Mouse (Mus musculus) frontal cortex, postnatal 25 days (tissue): Measurements from ENCODE around the gene 4930486L24Rik.
"Not testable (repeated sequence)": the region's sequence is repeated elsewhere in the genome, so short reads cannot be mapped to it uniquely, and the experiment has no call there.

Experiments used
- DNase-seq, 2 experiments: peaks; one replicate each; pipeline ENCODE4 v3.0.0; 2022; ENCODE audit warnings: low spot score in 2 of 2

Gene 4930486L24Rik

DNA sequence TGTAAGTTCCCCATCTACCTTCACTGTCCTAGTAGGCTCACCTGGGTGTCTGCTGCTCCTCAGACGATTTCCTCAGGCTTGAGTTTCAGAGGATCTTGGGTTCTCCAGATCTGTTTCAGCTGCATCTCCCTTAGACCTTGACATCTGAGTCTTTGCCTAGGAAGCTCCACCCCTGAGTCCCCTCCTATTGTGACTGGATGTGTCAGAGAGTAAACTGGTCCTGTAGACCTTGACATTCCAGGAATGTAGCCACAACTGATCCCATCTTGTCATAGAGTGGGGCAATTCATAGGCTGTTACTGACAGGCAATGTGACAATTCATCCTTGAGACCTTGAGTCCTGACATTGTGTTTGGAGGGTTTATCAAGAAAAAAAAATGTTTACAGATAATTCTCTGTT lies at the start of gene 4930486L24Rik:
4930486L24Rik (minus strand) TSS at position 195 of the 400 bp plus-strand sequence.
- DNase-seq: no peak

DNA sequence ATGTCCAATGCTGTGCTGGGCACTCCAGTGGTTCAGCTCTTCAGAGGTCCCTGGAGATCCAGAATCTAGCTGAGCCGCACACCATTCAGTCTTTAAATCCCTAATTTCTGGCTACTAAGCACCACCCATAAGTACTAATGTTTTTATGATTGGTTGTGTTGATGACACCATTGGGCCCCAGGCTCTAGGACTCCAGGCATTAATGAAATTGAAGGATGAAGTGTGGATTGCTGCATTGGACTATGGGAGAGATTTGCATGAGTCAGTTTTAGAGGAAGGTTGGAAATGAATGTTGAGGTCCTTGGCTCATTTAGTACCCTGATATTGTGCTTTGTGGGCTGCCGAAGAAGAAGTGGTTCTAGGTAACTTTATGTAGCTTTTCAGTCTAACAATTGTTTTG lies 40.5 kb upstream of the 4930486L24Rik start, which contains the start of gene Tpbpb:
Tpbpb (minus strand) TSS at position 101 of the 400 bp plus-strand sequence.
- not testable (repeated sequence) for DNase-seq

DNA sequence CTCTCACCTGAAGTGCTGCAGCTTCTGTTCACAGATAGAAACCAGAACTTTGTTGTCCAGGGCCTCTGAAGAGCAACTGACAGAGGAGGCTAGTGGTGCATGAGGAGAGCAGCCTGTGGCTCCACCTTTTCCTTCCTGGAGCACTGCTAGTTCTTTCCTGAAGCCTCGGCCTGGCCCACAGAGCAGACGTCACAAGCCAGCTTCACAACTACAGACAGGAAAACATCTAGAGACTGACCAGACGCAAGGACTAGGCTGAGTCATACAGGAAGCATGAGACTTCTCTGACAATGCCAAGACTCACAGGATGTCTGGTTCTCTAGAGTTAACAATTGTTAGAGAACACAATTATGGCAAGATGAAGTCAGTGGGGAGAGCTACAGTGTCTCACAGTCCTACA lies 33.1 kb upstream of the 4930486L24Rik start, which contains the start of gene Ctla2b:
Ctla2b (minus strand) TSS at position 120 of the 400 bp plus-strand sequence.
- no peak for DNase-seq

DNA sequence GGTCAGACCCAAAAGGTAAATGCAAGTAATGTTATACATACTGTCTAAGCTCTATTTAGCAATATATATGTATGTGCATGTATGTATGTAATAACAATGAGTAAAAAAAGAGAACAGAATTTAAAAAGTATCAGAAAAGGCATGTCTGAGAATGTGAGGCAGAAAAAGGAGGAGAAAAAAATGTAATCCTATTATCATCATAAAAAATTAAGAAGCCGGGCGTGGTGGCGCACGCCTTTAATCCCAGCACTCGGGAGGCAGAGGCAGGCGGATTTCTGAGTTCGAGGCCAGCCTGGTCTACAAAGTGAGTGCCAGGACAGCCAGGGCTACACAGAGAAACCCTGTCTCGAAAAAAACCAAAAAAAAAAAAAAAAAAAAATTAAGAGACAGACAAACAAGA lies 32.5 kb upstream of the 4930486L24Rik start, which contains the start of gene Gm49392:
Gm49392 (minus strand) TSS at position 101 of the 400 bp plus-strand sequence.
- not testable (repeated sequence) for DNase-seq

DNA sequence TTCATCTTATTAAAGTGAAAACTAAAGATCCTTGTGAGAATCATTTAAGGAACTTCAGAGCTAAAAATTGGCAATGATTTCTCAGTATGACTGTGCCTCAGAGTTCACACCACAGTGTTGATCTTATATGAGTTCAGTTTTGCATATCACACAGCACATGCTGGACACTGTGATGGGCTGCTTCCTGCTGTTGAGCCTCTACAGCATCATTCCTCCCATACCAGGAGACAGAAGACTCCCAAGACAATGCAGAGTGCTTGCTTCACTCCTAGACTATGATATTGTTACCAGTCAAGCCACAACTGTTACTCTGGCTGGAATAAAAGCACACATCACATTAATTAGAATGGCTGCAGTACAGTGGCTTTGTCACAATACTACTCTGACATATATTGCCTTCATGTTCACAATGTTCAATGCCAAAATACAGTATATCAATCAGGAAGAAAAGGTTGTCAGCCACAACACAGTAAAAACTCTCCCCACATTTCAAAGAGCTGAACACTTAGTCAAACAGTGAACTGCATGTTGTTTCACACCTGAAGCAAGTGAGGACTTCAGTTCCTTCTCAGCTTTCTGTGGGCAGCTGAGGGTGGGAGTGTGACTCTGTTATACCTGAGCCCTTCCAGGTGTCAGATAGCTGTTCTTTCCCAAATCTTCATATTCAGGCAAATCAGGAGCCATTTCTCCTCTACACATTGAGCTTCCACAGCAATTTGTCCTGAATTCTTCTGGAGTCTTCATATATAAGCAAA lies 31.3 kb upstream of the 4930486L24Rik start:
- no peak for DNase-seq

DNA sequence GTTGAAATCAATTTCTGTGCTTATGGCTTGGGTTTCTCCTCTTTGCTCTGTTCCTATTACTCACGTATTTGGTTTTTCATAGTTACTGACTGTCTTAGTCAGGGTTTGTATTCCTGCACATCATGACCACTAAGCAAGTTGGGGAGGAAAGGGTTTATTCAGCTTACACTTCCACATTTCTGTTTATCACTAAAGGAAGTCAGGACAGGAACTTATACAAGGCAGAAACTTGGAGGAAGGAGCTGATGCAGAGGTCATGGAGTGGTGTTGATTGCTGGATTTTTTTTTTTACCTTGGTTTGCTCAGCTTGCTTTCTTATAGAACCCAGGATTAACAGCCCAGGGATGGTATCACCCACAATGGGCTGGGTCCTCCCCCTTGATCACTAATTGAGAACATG lies 28.0 kb upstream of the 4930486L24Rik start:
- no peak for DNase-seq

DNA sequence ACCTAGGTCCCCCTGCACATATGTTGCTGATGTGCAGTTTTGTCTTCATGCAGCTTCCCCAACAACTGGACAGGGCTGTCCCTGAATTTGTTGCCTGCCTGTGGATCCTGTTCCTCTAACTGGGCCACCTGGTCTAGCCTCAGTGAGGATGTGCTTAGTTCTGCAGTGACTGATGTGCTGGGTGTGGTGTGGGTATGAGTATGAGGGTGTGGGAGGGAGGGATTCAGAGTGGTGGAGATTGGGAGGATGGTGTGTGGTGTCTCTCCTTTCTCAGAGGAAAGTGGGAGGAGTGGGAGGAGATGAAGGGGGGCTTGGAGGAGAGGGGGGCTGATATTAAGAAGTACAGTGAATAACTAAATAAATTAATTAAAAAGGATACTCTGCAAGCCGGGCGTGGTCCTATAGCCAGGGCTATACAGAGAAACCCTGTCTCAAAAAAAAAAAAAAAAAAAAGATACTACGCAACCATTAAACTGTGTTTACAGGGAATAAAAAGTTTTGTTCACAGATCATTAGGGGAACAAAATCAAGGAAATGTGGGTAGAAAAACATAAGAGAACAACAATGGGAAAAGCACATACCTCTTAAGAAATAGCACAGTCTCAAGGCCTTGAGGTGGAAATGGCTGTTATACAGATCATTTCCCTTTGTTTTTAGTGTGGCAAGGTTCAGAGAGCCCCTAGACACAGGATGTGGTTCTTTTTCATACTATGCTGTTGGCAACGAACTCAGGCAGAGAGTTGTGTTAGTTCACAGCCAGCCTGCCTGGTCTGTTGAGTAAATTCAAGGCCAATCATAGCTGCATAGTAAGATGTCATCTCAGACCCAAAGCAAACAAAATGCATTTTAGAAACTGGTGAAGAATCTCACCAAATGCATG lies 15.8 kb downstream of the 4930486L24Rik start:
- no peak for DNase-seq

DNA sequence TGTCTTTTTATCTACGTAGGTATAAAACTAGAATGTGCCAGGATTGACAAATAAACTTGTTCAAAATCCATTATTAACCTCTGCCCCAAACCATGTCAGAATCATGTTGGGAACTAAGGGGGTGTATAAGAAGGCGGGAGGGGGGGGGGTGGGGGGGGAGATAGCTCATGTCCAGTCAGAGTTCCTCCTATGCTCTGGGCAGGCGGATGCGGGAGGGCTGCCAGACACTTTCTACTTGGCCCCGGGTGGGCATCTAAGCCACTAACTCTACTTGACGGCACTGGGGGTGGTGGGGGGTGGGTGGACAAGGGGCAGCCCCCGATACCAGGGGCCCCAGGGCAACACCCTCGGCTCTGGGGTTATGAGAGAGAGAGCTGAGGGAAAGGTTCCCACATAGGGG lies 21.1 kb downstream of the 4930486L24Rik start:
- DNase-seq: no peak

DNA sequence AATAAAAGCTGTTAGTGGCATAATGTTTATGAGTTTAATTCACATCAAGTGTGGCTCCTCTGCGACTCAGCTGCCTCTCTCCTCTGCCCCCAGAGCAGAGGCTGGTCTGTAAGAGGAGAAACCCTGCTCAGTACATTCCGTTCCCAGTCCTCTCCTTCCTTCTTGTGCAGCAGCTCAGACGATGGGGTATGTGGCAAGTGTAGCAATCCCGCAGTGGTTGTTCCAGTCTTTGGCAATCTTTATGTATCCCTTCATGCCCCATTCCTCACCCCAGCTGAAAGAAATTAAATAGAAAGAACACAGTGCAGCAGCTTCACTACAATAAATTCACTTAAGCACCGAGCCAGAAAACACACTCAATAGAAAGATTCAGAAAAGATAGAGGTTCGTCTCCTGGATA lies 21.6 kb downstream of the 4930486L24Rik start:
- DNase-seq: no peak

DNA sequence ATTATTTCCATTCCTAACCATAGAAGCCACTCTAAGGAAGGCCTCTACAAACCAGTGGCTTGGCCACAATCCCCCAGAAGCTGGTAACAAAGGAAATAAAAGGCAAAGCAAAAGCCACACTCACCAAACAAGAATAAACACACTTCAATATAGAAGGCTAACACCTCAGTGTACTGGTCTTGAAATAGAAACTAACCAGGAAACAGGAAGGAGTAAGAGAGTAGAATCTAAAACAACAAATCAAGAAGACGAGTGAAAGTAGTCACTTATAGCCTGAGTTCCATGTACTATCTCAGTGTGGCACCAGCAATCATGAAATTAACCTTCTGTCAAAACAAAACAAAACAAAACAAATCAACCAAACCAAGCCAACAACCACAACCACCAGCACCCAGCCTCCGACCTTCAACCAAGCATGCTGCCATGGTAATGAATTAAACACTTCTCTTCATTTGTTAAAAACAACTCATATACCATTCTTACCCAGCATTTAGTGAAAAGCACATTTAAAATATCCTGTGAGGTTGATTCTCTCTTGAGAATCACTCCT lies 24.8 kb downstream of the 4930486L24Rik start:
- DNase-seq: no peak

DNA sequence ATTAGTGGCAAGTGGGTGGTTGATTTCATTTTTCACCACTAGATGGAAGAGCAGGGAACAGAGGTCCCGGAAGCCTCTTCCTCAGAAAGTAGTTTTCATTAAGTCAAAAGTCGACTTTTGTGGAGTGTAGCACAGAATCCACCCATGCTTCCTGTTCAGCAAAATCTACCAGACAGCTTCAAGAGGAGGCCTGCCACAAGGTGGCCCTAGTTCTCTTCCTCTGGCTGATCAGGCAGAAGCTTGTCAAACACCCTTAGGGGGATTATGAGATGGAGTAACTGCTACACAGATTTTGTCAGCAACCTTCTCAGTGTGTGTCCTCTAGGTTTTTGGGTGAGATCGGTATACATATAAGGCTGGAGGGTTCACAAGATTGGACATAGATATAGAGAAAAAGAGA lies 38.2 kb downstream of the 4930486L24Rik start:
- DNase-seq: no peak

DNA sequence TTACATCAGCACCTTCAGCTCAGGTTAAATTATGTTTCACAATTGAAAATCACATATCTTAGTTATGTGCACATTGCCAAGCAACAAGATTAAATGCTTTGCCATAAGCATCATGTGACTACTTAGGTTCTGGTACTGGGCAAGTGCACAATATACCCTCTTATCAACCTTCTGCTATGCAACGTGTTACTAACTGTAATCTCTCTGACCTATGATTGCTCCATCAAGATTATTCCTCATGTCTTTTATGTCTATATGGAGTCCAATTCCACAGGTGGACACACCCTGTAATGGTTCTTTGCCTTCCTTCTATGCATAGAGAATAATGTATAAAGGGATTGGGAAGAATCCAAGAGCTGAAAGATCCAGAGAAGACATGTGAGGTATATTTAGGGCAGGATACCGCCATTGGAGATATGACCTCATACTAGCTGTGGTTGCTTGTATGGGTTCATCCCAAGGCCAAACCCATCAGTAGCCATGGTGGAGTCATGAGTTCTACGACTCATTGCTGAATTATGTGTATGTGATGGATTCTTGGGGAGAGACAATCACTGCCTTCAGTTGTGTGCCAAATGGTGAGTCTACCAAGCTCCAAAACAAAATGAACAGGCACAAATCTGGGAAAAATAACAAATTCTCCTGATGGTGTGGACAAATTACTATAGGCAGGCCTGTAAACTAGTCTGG lies 43.6 kb downstream of the 4930486L24Rik start:
- DNase-seq: no peak

DNA sequence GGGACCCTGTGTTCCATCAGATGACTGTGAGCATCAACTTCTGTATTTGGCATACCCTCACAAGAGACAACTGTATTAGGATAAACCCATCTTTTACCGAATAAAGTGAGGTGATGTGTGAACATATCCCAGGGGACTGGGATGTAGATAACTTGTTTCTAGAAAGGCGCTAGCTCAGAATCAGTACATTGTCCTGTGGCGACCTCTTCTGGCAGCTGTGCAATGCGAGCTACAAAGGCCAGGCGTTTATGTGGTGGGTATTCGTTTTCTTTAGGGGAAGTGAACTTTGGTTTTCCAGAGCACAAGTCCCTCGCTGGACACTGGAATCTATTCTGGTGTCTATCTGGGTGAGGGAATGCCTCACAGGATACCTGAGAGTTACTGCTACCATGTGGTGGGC lies 44.8 kb downstream of the 4930486L24Rik start:
- DNase-seq: peak; percentile 3 to 11

DNA sequence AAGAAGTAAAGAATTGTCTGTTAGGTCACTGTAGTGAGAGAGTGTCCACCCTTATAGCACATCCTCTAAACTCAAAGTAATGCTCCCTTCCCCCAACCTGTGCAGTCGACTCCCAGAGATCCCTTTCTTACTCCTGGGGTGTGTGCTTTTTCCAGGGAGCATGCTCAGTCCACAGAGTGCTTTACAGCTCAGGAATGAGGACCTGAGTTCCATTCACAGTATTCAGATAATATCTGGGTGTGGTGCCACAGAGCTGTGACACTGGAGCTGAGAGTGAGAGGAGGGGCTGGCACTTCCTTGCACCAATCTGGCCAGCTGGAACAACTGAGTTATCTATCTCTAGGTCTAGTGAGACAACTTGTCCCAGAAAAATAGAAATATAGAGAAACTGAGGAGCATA lies 50.6 kb downstream of the 4930486L24Rik start:
- DNase-seq: no peak

DNA sequence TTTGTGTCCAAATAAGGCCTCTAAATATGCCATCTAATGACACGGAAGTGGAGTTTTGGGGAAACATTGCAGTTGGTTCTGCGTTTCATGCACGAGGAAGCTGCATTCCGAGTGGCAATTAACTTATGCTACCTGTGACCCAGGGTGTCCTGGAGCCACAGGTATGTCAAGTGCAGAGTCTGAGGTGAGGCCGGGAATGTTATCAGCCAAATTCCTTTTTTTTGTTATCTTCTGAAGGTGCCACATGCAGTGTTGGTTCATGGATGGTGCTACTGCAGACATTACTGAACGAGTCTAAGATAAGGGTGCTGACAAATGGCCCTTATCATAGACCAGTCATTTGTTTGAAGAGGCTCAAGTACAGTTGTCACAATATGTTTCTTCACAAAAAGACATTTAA lies 51.5 kb downstream of the 4930486L24Rik start:
- DNase-seq: no peak

DNA sequence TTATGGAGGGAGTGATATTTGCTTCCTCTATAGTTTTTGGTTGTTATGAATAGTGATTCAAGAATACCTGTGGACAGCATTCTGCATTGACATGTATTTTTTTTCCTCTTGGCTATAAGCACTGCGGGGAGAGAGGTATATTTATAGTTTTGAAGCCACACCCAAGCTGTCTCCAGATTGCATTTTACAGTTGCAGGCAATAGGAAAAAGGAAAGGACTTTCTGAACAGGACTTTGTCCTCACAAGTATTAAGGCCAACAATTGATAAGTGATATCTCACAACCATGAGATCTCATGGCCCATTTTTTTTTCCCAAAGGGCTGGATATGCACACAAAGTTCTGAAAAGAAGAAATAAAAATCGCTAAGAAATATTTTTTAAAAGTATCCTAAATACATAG lies 54.6 kb downstream of the 4930486L24Rik start:
- no peak for DNase-seq

DNA sequence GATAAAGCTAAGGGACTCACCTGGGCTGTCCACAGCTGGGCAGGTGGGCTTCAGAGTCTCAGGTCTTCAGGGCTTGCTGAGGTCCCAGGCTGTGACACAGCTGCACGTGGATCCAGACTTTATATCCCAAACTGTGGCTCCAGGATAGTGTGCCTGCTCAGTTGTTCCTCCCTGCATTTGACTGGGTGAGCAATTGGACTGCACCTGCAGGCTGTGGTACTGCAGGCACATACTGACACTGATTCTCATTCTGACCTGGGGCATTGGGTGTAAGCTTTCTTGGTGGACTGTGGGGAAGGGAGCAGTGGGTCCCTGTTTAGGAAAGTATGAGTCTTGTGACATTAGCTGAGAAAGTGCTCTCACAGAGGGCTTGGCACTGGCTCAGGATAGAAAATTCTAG lies 61.5 kb downstream of the 4930486L24Rik start, which contains the start of gene Ctsll3:
Ctsll3 (minus strand) TSS at position 101 of the 400 bp plus-strand sequence.
- no peak for DNase-seq
